Mouse (Mus musculus): ENCODE measurements around the gene Dapk2. TPM values are rescaled to one million over a fixed set of nuclear protein-coding genes. Genes with fewer than 3 reads are reported as not detected.

The Dapk2 gene
- polyA plus RNA-seq, 1 experiment from 2014 or later: 23.4 TPM

DNA sequence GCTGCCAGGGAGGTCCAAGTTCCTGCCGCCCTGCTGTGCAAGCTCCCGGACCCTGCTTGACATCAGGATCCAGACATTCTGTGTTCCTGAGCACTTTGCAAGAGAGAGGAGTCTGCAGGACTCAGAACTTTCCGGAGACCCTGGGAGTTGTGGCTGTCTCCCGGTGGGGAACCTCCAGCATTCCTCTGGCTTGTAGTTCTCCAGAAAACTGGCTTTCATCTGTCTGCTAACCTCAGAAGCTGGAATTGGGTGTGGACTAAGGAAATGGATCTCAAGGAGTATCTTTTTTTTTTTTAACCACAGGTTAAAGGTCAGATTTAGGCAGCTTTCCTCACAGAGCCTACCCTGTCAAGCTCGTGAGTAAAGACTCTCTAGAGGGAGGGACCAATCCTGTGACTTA is 113.7 kb downstream of the Dapk2 start:
- Histone ChIP-seq H3K4me3 (ENCODE audit: low read depth, low read length) (no peak overlapping the region), H3K4me2 (ENCODE audit: low read depth, low read length) (no peak overlapping the region), H3K9me3 (ENCODE audit: low read length) (no peaks in the 10 kb centered on the region), H3K27me3 (ENCODE audit: insufficient read depth, low read length) (no peaks in the 10 kb centered on the region), H3K9ac (replicated peaks) (no peak overlapping the region), H3K36me3 (replicated peaks; ENCODE audit: insufficient read depth, low read length) (peaks cover 11% of the 10 kb centered on the region), H3K4me1 (ENCODE audit: insufficient read depth) (peaks cover 17% of the 10 kb centered on the region), H3K27ac (ENCODE audit: low read depth) (no peak overlapping the region)
- DNase-seq: no peak
- WGBS (ENCODE audit: insufficient replicate concordance): 64% methylated on average over 5 of the region's 5 CpGs
- no peak for TF ChIP-seq CTCF (IDR thresholded peaks at IDR 0.05; ENCODE audit: low read depth)
- no peak for TF ChIP-seq EP300 (IDR thresholded peaks at IDR 0.05; ENCODE audit: low read depth)
- ATAC-seq: no peak

DNA sequence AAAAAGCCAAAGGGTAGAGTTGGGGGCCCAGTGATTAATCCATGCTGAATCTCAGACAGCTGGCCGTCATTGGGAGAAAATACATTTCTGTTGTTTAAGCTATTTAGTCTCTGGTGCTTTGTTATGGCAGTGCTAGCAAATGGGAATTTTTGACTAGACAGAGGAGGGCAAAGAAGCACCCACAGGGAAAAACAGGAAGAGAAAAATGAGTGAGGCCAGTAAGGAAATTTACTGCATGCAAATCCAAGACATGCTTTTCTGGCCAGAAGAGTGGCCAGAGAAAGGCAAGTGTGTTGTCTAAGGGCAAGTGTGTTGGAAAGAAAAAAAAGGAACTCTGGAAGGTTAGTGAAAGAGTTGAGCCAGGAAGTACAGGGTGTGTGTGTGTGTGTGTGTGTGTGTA is 115.6 kb downstream of the Dapk2 start:
- H3K4me1 ChIP-seq (ENCODE audit: insufficient read depth): peaks cover 23% of the 10 kb centered on the region
- H3K4me2 ChIP-seq (ENCODE audit: low read depth, low read length): no peak overlapping the region
- H3K27me3 ChIP-seq (ENCODE audit: insufficient read depth, low read length): no peaks in the 10 kb centered on the region
- H3K4me3 ChIP-seq (ENCODE audit: low read depth, low read length): no peak overlapping the region
- DNase-seq: no peak
- WGBS (ENCODE audit: insufficient replicate concordance): 80% methylated on average over 1 of the region's 1 CpGs
- H3K9ac ChIP-seq (replicated peaks): no peak overlapping the region
- H3K27ac ChIP-seq (ENCODE audit: low read depth): no peak overlapping the region
- TF ChIP-seq EP300 (IDR thresholded peaks at IDR 0.05; ENCODE audit: low read depth) (no peak), CTCF (IDR thresholded peaks at IDR 0.05; ENCODE audit: low read depth) (no peak)
- no peaks in the 10 kb centered on the region for H3K9me3 ChIP-seq (ENCODE audit: low read length)
- no peak for ATAC-seq
- H3K36me3 ChIP-seq (replicated peaks; ENCODE audit: insufficient read depth, low read length): peaks cover 11% of the 10 kb centered on the region

DNA sequence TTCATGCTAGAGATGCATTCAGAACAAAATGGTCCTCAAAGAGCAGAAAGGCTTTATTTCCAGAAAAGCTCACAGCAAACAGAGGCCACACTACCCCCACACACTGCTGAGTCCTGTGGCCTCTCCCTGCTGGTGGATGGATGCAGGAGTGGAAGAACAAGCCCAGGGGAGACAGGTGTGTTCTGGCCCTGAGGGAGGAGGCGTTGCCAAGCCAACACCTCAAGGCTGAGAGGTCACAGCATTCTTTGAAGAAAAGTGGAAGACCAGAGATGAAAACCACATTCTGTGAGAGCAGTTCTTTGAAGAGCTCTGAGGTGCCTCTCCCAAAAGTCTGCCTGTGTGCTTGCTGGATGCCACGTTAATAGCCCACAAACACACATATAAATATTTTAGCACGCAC is 116.6 kb downstream of the Dapk2 start:
- Histone ChIP-seq H3K27me3 (ENCODE audit: insufficient read depth, low read length) (no peaks in the 10 kb centered on the region), H3K36me3 (replicated peaks; ENCODE audit: insufficient read depth, low read length) (peaks cover 11% of the 10 kb centered on the region), H3K4me2 (ENCODE audit: low read depth, low read length) (no peak overlapping the region), H3K4me3 (ENCODE audit: low read depth, low read length) (no peak overlapping the region), H3K4me1 (ENCODE audit: insufficient read depth) (peaks cover 26% of the 10 kb centered on the region), H3K9ac (replicated peaks) (no peak overlapping the region), H3K27ac (ENCODE audit: low read depth) (no peak overlapping the region), H3K9me3 (ENCODE audit: low read length) (no peaks in the 10 kb centered on the region)
- DNase-seq (no peak), ATAC-seq (no peak)
- no peak for TF ChIP-seq CTCF (IDR thresholded peaks at IDR 0.05; ENCODE audit: low read depth)
- TF ChIP-seq EP300 (IDR thresholded peaks at IDR 0.05; ENCODE audit: low read depth): no peak
- WGBS (ENCODE audit: insufficient replicate concordance): 66% methylated on average over 3 of the region's 3 CpGs

DNA sequence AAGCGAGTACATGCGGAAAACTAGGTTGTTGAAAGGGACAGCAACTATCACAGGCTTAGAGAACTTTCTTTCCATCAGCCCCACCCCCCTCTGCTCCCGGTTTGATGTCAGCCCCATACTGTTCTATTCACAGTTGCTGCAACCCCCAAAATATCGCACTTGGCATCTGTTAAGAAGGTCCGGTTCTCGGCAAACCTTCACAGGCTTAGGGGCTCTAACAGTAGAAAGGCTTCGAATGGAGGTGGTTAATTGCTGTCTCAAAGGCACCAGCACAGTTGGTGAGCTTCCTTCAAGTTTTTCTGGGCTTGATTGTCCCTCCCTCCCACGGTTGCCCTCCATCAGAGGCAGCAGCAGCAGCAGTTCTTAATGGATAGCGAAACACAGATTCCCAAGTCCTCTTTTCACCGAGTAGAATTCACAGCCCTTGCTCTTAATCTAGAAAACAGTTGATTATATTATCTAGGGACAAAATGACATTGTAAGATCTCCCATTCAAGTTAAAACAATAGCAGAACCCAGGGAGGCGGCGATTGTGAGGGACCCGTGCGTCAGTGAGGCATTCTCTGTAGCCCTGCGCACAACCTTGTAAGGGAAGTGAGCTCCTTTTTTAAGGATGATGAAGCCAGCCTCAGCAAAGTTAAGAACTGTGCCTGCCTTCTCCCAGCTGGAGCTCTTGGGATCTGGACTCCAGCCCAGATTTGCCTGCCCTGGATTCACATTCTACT is 117.4 kb downstream of the Dapk2 start:
- ATAC-seq (no peak), DNase-seq (no peak)
- Histone ChIP-seq H3K4me3 (ENCODE audit: low read depth, low read length) (no peak overlapping the region), H3K36me3 (replicated peaks; ENCODE audit: insufficient read depth, low read length) (peaks cover 7% of the 10 kb centered on the region), H3K4me2 (ENCODE audit: low read depth, low read length) (peak overlapping the region; percentile 44), H3K9ac (replicated peaks) (no peak overlapping the region; the same call in 1 of the 2 replicates), H3K27me3 (ENCODE audit: insufficient read depth, low read length) (no peaks in the 10 kb centered on the region), H3K9me3 (ENCODE audit: low read length) (no peaks in the 10 kb centered on the region), H3K4me1 (ENCODE audit: insufficient read depth) (peaks cover 26% of the 10 kb centered on the region), H3K27ac (ENCODE audit: low read depth) (no peak overlapping the region)
- 19% methylated on average over 15 of the region's 15 CpGs for WGBS (ENCODE audit: insufficient replicate concordance)
- TF ChIP-seq EP300 (IDR thresholded peaks at IDR 0.05; ENCODE audit: low read depth) (no peak), CTCF (IDR thresholded peaks at IDR 0.05; ENCODE audit: low read depth) (no peak)

DNA sequence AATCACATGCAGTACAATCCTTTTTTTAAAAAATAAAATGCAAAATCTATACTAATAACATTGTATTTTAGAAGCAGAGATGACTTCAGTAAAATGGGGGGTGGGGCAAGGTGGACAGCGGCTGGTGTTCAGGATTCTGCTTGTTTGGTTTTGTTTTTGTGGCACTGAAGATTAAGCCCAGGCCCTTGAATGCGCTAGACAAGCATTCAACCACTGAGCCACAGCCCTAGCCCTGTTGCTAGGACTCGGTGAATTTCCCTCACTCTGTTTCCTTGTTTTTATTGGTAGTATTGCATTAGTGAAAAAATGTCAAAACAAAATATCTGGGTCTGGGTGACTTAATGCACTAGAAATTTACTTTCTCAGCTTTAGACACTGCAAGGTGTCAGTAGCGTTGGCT is 118.0 kb downstream of the Dapk2 start:
- ATAC-seq (no peak), DNase-seq (no peak)
- peaks cover 26% of the 10 kb centered on the region for H3K4me1 ChIP-seq (ENCODE audit: insufficient read depth)
- H3K4me3 ChIP-seq (ENCODE audit: low read depth, low read length): no peak overlapping the region
- H3K36me3 ChIP-seq (replicated peaks; ENCODE audit: insufficient read depth, low read length): peaks cover 7% of the 10 kb centered on the region
- no peak overlapping the region for H3K4me2 ChIP-seq (ENCODE audit: low read depth, low read length)
- no peak overlapping the region for H3K27ac ChIP-seq (ENCODE audit: low read depth)
- no peak overlapping the region for H3K9ac ChIP-seq (replicated peaks)
- H3K9me3 ChIP-seq (ENCODE audit: low read length): no peaks in the 10 kb centered on the region
- WGBS (ENCODE audit: insufficient replicate concordance): 41% methylated on average over 4 of the region's 4 CpGs
- no peaks in the 10 kb centered on the region for H3K27me3 ChIP-seq (ENCODE audit: insufficient read depth, low read length)
- TF ChIP-seq CTCF (IDR thresholded peaks at IDR 0.05; ENCODE audit: low read depth) (no peak), EP300 (IDR thresholded peaks at IDR 0.05; ENCODE audit: low read depth) (no peak)

DNA sequence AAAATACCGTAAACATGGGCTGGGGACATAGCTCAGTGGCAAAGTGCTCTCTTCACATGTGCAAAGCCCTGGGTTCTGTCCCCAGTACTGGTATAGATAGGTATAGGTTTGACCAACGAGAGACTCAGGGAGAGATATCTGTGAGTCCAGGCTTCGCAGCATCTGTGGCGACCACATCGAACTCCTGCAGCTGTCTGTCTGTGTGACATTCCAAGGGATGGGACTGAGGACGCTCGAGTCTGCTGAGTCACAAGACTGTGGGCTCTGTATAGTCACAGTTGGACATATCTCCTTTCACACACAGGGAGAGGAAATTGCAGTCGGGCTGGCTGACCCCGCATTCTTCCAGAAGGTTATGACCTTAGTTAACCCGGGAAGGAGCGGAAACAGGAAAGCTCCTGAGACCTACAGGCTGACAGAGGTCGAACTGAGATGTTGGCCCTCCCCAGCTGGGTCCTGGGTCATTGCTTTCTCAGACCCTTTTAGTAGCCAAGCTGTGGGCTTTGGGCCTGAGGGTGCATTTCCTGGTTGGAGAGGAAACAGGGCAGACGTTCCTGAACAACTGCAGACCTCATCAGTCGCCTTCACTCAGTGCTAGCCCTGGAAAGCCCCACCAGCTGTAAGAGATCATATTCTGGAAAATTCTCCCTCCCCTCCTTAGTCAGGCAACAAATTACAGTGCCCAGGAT is 118.8 kb downstream of the Dapk2 start:
- Histone ChIP-seq H3K4me2 (ENCODE audit: low read depth, low read length) (peak overlapping the region; percentile 18; the same call in 1 of the 2 replicates), H3K4me1 (ENCODE audit: insufficient read depth) (peaks cover 26% of the 10 kb centered on the region)
- 17% methylated on average over 14 of the region's 14 CpGs for WGBS (ENCODE audit: insufficient replicate concordance)

More for the DNA sequence above, 118.8 kb downstream of the Dapk2 start:
- TF ChIP-seq CTCF (IDR thresholded peaks at IDR 0.05; ENCODE audit: low read depth) (no peak), EP300 (IDR thresholded peaks at IDR 0.05; ENCODE audit: low read depth) (peak; percentile 83)
- peak; percentile 48 for DNase-seq
- Histone ChIP-seq H3K27ac (ENCODE audit: low read depth) (peak overlapping the region; percentile 57; the same call in 1 of the 2 replicates), H3K36me3 (replicated peaks; ENCODE audit: insufficient read depth, low read length) (peaks cover 5% of the 10 kb centered on the region; the same call in 1 of the 2 replicates), H3K9me3 (ENCODE audit: low read length) (no peaks in the 10 kb centered on the region), H3K4me3 (ENCODE audit: low read depth, low read length) (no peak overlapping the region), H3K27me3 (ENCODE audit: insufficient read depth, low read length) (no peaks in the 10 kb centered on the region), H3K9ac (replicated peaks) (no peak overlapping the region)
- ATAC-seq: peak; percentile 92
